Mouse (Mus musculus) heart, adult 8-10 months (tissue): ENCODE measurements at regions not wholly inside any gene's neighbourhood (a gene's known extent, or its start where the extent isn't known, plus 50 kb on each side); places are given as distances from the start of the nearest gene placed in this dataset.

ENCODE experiments used
- DNase-seq: peaks from one replicate; pipeline ENCODE4 v3.0.0; 2022; ENCODE audit warnings: low spot score

GRCm38 (mm10) chr14:87346812-87347211 lies 69.6 kb upstream of the Tdrd3 start:
- DNase-seq = no peak

GRCm38 (mm10) chr14:87348825-87349224 lies 67.6 kb upstream of the Tdrd3 start:
- no peak for DNase-seq

- DNase-seq = no peak
Observed at GRCm38 (mm10) chr14:87365793-87366192, 50.6 kb upstream of the Tdrd3 start.
